Mouse (Mus musculus) thymus, adult 2 months (tissue): ENCODE data around the gene Wfikkn2.

ENCODE experiments used
- CTCF ChIP-seq: fragments of 200-500 bp; IDR thresholded peaks from 2 replicates; pipeline ENCODE4 v1.5.1; 2012; ENCODE audit warnings: mild to moderate bottlenecking, control low read depth, low read length, moderate library complexity, borderline replicate concordance; ENCODE audit not compliant: control insufficient read depth, poor library complexity, insufficient read depth; ENCODE audit errors: extremely low read depth
- POLR2A ChIP-seq: fragments of 200-500 bp; IDR thresholded peaks from 2 replicates; pipeline ENCODE4 v1.6.1; 2012; ENCODE audit warnings: mild to moderate bottlenecking, low read length, control low read depth, moderate library complexity; ENCODE audit not compliant: control insufficient read depth, poor library complexity, insufficient read depth; ENCODE audit errors: extremely low read depth

GRCm38 (mm10) chr11:94243422-94244180 lies 2.2 kb downstream of the Wfikkn2 start:
- TF ChIP-seq CTCF = no peak
- TF ChIP-seq POLR2A = no peak
